ENCODE assay signal across 9 mouse cellular contexts in the genomic region with DNA sequence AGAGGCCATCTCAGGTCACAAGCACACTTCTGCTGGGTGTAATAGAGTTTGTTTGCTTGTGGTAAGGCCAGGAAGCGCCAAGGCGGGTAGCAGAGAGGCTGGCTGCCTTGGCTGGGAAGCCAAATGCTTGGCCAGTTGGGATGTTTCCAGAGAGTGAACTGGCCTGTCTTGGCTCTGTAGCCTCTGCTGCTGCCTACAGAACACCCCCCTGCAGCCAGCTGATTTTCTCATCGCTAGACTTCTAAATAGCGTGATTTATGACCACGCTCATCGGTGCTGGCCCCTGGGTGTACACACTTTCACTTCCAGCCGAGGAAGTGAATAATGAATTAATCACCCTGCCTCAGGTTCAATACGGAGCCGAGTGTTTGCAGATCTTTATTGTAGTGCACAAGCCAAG.
DNase-seq lines count a peak whose midpoint lies in the region; ATAC-seq and TF ChIP-seq lines count a peak whose summit lies in the region.
"Had no signal": no experiment of that assay in that cellular context is flagged by ENCODE, and none has a peak within 500 bp of the region (broad histone marks: within the 10 kb centered on the region; RNA-seq: fewer than 3 reads in every experiment).

No protein-coding gene starts in this region.

- DNase-seq in left cerebral cortex, postnatal 4 days: peak; percentile 89
- no peak for DNase-seq in left cerebral cortex, adult 2 months (ENCODE audit: extremely low spot score in 1 of 2, low spot score in 2 of 2)
- DNase-seq in cerebellum, adult 18-20 months: peak; percentile 59 to 68
- peak; percentile 59 to 67 for DNase-seq in heart, adult 9 months (ENCODE audit: low spot score in 2 of 2)
- DNase-seq in lung, postnatal 4 days: peak; percentile 58 to 78
- DNase-seq in thymus, postnatal 36 days: no peak
- DNase-seq in right cerebral cortex, postnatal 4 days: no peak

- no peak for ATAC-seq in kidney, embryonic 16.5 days (ENCODE audit: low FRiP score, low TSS enrichment)

- intact Hi-C loops in left cerebral cortex, postnatal 4 days (cut with DNase I): no loop called here
- intact Hi-C loops in left cerebral cortex, adult 2 months (cut with DNase I): no loop called here

- 19% methylated on average over 9 of the region's 9 CpGs for WGBS in kidney, embryonic 16.5 days

- H3K9me3 ChIP-seq in kidney, embryonic 16.5 days (ENCODE audit: low read length): no peaks in the 10 kb centered on the region

- H3K9ac ChIP-seq in kidney, embryonic 16.5 days (replicated peaks; ENCODE audit: low read length): 0 out of 2 replicates have a peak overlapping the region, but pooled peaks have one; percentile 25

- peaks cover 9% of the 10 kb centered on the region for H3K4me1 ChIP-seq in kidney, embryonic 16.5 days (ENCODE audit: insufficient read depth, low read length)

- TF ChIP-seq CTCF in left cerebral cortex, adult 2 months (IDR thresholded peaks at IDR 0.05): no peak

- H3K4me3 ChIP-seq in left cerebral cortex, adult 2 months: no peak overlapping the region
- H3K4me3 ChIP-seq in kidney, embryonic 16.5 days (ENCODE audit: low read length): no peak overlapping the region

- no peak overlapping the region for H3K27ac ChIP-seq in left cerebral cortex, adult 2 months
- no peak overlapping the region for H3K27ac ChIP-seq in kidney, embryonic 16.5 days (ENCODE audit: low read length)
- H3K27ac ChIP-seq: macrophage had no signal

- H3K4me2 ChIP-seq in kidney, embryonic 16.5 days (replicated peaks; ENCODE audit: low read depth, low read length): peak overlapping the region; percentile 26

- no peaks in the 10 kb centered on the region for H3K27me3 ChIP-seq in kidney, embryonic 16.5 days (ENCODE audit: insufficient read depth, low read length)

- H3K36me3 ChIP-seq in kidney, embryonic 16.5 days (ENCODE audit: insufficient read depth, low read length): no peaks in the 10 kb centered on the region

Comparison
In these comparisons a context has a peak if more than half of its experiments do, and no peak if none do; other contexts are left out.
1. DNase-seq: peak in left cerebral cortex, postnatal 4 days (single experiment), cerebellum, adult 18-20 months (2 of 2), heart, adult 9 months (2 of 2) and lung, postnatal 4 days (2 of 2); none in left cerebral cortex, adult 2 months (0 of 2), thymus, postnatal 36 days (0 of 2) and right cerebral cortex, postnatal 4 days (single experiment).